Mouse (Mus musculus) MEL (cell line): ENCODE measurements at regions not wholly inside any gene's neighbourhood (a gene's known extent, or its start where the extent isn't known, plus 50 kb on each side); places are given as distances from the start of the nearest gene placed in this dataset.
A peak's percentile ranks its signal among the peaks of the same experiment; 100 is the strongest.

Experiments used
- DNase-seq: peaks from one replicate; pipeline ENCODE4 v3.0.0; 2011; ENCODE audit warnings: low read depth, low spot score
- H3K27ac ChIP-seq: 2 replicates; pipeline ENCODE4 v1.5.1; 2012; ENCODE audit warnings: low read depth, mild to moderate bottlenecking, control low read depth, low read length, moderate library complexity; ENCODE audit not compliant: control insufficient read depth
- H3K27me3 ChIP-seq, 2 experiments: fragments of 150-350 bp in 1 of 2; sonication (generic) in 1 of 2; 2 replicates each; pipeline ENCODE4 v1.6.1; 2012; ENCODE audit warnings: low read length in 2 of 2, mild to moderate bottlenecking in 2 of 2, improper control_type of control experiment in 1 of 2, moderate library complexity in 1 of 2; ENCODE audit not compliant: insufficient read depth in 2 of 2, control insufficient read depth in 1 of 2
- H3K36me3 ChIP-seq, 2 experiments: 2 replicates each; pipeline ENCODE4 v1.6.1; 2012 to 2014; ENCODE audit warnings: low read length in 2 of 2, improper control_type of control experiment in 1 of 2, inconsistent platforms in 1 of 2, mild to moderate bottlenecking in 1 of 2; ENCODE audit not compliant: insufficient read depth in 2 of 2, control insufficient read depth in 1 of 2
- H3K4me1 ChIP-seq, 2 experiments: fragments of 150-350 bp in 1 of 2; sonication (generic) in 1 of 2; 2 replicates each; pipeline ENCODE4 v1.6.1; 2012; ENCODE audit warnings: low read length in 2 of 2, improper control_type of control experiment in 1 of 2, mild to moderate bottlenecking in 1 of 2; ENCODE audit not compliant: insufficient read depth in 2 of 2, control insufficient read depth in 1 of 2
- H3K4me3 ChIP-seq, 2 experiments: fragments of 150-350 bp in 1 of 2; sonication (generic) in 1 of 2; 2 replicates each; pipeline ENCODE4 v1.5.1; 2012; ENCODE audit warnings: low read depth in 2 of 2, low read length in 2 of 2, mild to moderate bottlenecking in 2 of 2, moderate library complexity in 2 of 2, control low read depth in 1 of 2, improper control_type of control experiment in 1 of 2; ENCODE audit not compliant: control insufficient read depth in 1 of 2, insufficient read depth in 1 of 2
- H3K79me2 ChIP-seq: 2 replicates; pipeline ENCODE4 v1.6.1; 2012; ENCODE audit warnings: mild to moderate bottlenecking, low read length, moderate library complexity; ENCODE audit not compliant: control insufficient read depth, poor library complexity, insufficient read depth
- H3K9ac ChIP-seq: 2 replicates; pipeline ENCODE4 v1.6.1; 2012; ENCODE audit warnings: low read depth, mild to moderate bottlenecking, control low read depth, low read length, moderate library complexity; ENCODE audit not compliant: control insufficient read depth, poor library complexity, severe bottlenecking
- H3K9me3 ChIP-seq: fragments of 150-350 bp; sonication (generic); replicated peaks from 2 replicates; pipeline ENCODE4 v1.6.1; 2012; ENCODE audit warnings: mild to moderate bottlenecking, low read length, improper control_type of control experiment, moderate library complexity; ENCODE audit not compliant: insufficient read depth
- BHLHE40 ChIP-seq: IDR thresholded peaks from 2 replicates; pipeline ENCODE4 v1.6.1; 2012; ENCODE audit warnings: low read depth, mild to moderate bottlenecking, inconsistent platforms, low read length, improper control_type of control experiment, borderline replicate concordance
- CHD1 ChIP-seq: IDR thresholded peaks from 2 replicates; pipeline ENCODE4 v1.6.1; 2012; ENCODE audit warnings: low read depth, mild to moderate bottlenecking, inconsistent platforms, low read length, improper control_type of control experiment
- CHD2 ChIP-seq: IDR thresholded peaks from 2 replicates; pipeline ENCODE4 v1.6.1; 2011; ENCODE audit warnings: low read length, improper control_type of control experiment
- CTCF ChIP-seq, 3 experiments: IDR thresholded peaks in 2 of 3; conservative IDR thresholded peaks in 1 of 3; 2 replicates each; pipeline ENCODE4 v1.5.1; 2011 to 2012; ENCODE audit warnings: low read length in 3 of 3, low read depth in 2 of 3, mild to moderate bottlenecking in 2 of 3, improper control_type of control experiment in 1 of 3, inconsistent platforms in 1 of 3, mixed read lengths in 1 of 3, moderate library complexity in 1 of 3; ENCODE audit not compliant: control insufficient read depth in 1 of 3, insufficient read depth in 1 of 3, poor library complexity in 1 of 3, severe bottlenecking in 1 of 3
- E2F4 ChIP-seq: IDR thresholded peaks from 2 replicates; pipeline ENCODE4 v1.6.1; 2011; ENCODE audit warnings: low read depth, low read length, improper control_type of control experiment, borderline replicate concordance
- EP300 ChIP-seq, 2 experiments: IDR thresholded peaks; 2 replicates each; pipeline ENCODE4 v1.6.1; 2011; ENCODE audit warnings: improper control_type of control experiment in 2 of 2, low read length in 2 of 2, low read depth in 1 of 2, mild to moderate bottlenecking in 1 of 2
- GATA1 ChIP-seq: IDR thresholded peaks from 2 replicates; pipeline ENCODE4 v1.6.1; 2011; ENCODE audit warnings: low read depth, low read length, improper control_type of control experiment
- HCFC1 ChIP-seq: IDR thresholded peaks from 2 replicates; pipeline ENCODE4 v1.6.1; 2012; ENCODE audit warnings: low read depth, mild to moderate bottlenecking, inconsistent platforms, low read length, improper control_type of control experiment, moderate library complexity
- JUND ChIP-seq: IDR thresholded peaks from 2 replicates; pipeline ENCODE4 v1.6.1; 2011; ENCODE audit warnings: low read depth, mild to moderate bottlenecking, improper control_type of control experiment, low read length
- MAFK ChIP-seq: IDR thresholded peaks from 2 replicates; pipeline ENCODE4 v1.6.1; 2011; ENCODE audit warnings: low read depth, mild to moderate bottlenecking, low read length, improper control_type of control experiment, borderline replicate concordance
- MAX ChIP-seq: IDR thresholded peaks from 2 replicates; pipeline ENCODE4 v1.6.1; 2011; ENCODE audit warnings: low read length, improper control_type of control experiment
- MAZ ChIP-seq: IDR thresholded peaks from 2 replicates; pipeline ENCODE4 v1.6.1; 2012; ENCODE audit warnings: low read depth, mild to moderate bottlenecking, inconsistent platforms, low read length, improper control_type of control experiment
- MEF2A ChIP-seq: IDR thresholded peaks from 2 replicates; pipeline ENCODE4 v1.6.1; 2014; ENCODE audit warnings: low read depth, mild to moderate bottlenecking, inconsistent platforms, low read length, improper control_type of control experiment; ENCODE audit not compliant: poor library complexity, insufficient replicate concordance, severe bottlenecking; ENCODE audit errors: extremely low read depth
- MXI1 ChIP-seq: IDR thresholded peaks from 2 replicates; pipeline ENCODE4 v1.6.1; 2011; ENCODE audit warnings: mild to moderate bottlenecking, low read depth, low read length, improper control_type of control experiment
- MYB ChIP-seq: IDR thresholded peaks from 2 replicates; pipeline ENCODE4 v1.6.1; 2011; ENCODE audit warnings: mild to moderate bottlenecking, low read depth, low read length, improper control_type of control experiment
- NELFE ChIP-seq: IDR thresholded peaks from 2 replicates; pipeline ENCODE4 v1.6.1; 2011; ENCODE audit warnings: low read depth, low read length, improper control_type of control experiment
- POLR2AphosphoS2 ChIP-seq: IDR thresholded peaks from 2 replicates; pipeline ENCODE4 v1.6.1; 2011; ENCODE audit warnings: low read length, improper control_type of control experiment
- RAD21 ChIP-seq: IDR thresholded peaks from 2 replicates; pipeline ENCODE4 v1.6.1; 2011; ENCODE audit warnings: mild to moderate bottlenecking, low read depth, low read length, improper control_type of control experiment
- SIN3A ChIP-seq: IDR thresholded peaks from 2 replicates; pipeline ENCODE4 v1.6.1; 2012; ENCODE audit warnings: low read length, improper control_type of control experiment, inconsistent platforms
- SMC3 ChIP-seq: IDR thresholded peaks from 2 replicates; pipeline ENCODE4 v1.6.1; 2011; ENCODE audit warnings: low read depth, low read length, improper control_type of control experiment
- TAL1 ChIP-seq: IDR thresholded peaks from 2 replicates; pipeline ENCODE4 v1.6.1; 2012; ENCODE audit warnings: mild to moderate bottlenecking, inconsistent platforms, low read length, moderate library complexity, mixed read lengths
- TBP ChIP-seq: IDR thresholded peaks from 2 replicates; pipeline ENCODE4 v1.8.0; 2011; ENCODE audit warnings: low read depth, low read length, improper control_type of control experiment
- TCF12 ChIP-seq: IDR thresholded peaks from 2 replicates; pipeline ENCODE4 v1.6.1; 2014; ENCODE audit warnings: low read depth, mild to moderate bottlenecking, inconsistent platforms, low read length, improper control_type of control experiment, moderate library complexity
- UBTF ChIP-seq: IDR thresholded peaks from 2 replicates; pipeline ENCODE4 v1.6.1; 2012; ENCODE audit warnings: low read depth, mild to moderate bottlenecking, inconsistent platforms, low read length, improper control_type of control experiment, moderate library complexity, borderline replicate concordance; ENCODE audit not compliant: insufficient read depth
- USF2 ChIP-seq, 2 experiments: IDR thresholded peaks; 2 replicates each; pipeline ENCODE4 v1.6.1; 2011 to 2012; ENCODE audit warnings: improper control_type of control experiment in 2 of 2, low read length in 2 of 2, borderline replicate concordance in 1 of 2, inconsistent platforms in 1 of 2, low read depth in 1 of 2, mild to moderate bottlenecking in 1 of 2; ENCODE audit not compliant: insufficient read depth in 1 of 2
- ZC3H11A ChIP-seq: IDR thresholded peaks from 2 replicates; pipeline ENCODE4 v1.6.1; 2012; ENCODE audit warnings: low read depth, mild to moderate bottlenecking, inconsistent platforms, low read length, improper control_type of control experiment

GRCm38 (mm10) chr11:26961336-26961980, 367.7 kb upstream of the Vrk2 start:
- Histone ChIP-seq H3K36me3 (no peaks in the 10 kb centered on the region; a peak in 1 of 4 replicates), H3K27ac (no peak overlapping the region), H3K9me3 (no peaks in the 10 kb centered on the region), H3K9ac (no peak overlapping the region), H3K79me2 (no peaks in the 10 kb centered on the region), H3K4me1 (peaks cover 0 to 5% of the 10 kb centered on the region in 2 experiments; a peak in 1 of 4 replicates), H3K27me3 (peaks cover 2 to 3% of the 10 kb centered on the region in 2 experiments; a peak in 2 of 4 replicates), H3K4me3 (no peak overlapping the region)
- no peak for TF ChIP-seq CHD1
- 0 out of 2 replicates have a peak, but pooled peaks have one; percentile 25 for TF ChIP-seq JUND
- no peak for TF ChIP-seq SIN3A
- TF ChIP-seq BHLHE40 = peak; percentile 36; the same call in 1 of the 2 replicates
- TF ChIP-seq SMC3 = peak; percentile 88
- TF ChIP-seq ZC3H11A = peak; percentile 86
- TF ChIP-seq POLR2AphosphoS2 = no peak
- no peak for TF ChIP-seq NELFE
- peak; percentile 92 for TF ChIP-seq RAD21
- TF ChIP-seq CTCF (IDR thresholded peaks at IDR 0.05 in 2 of 3, conservative IDR thresholded peaks at IDR 0.05 in 1 of 3; ENCODE audit: control insufficient read depth in 1 of 3, insufficient read depth in 1 of 3, low read depth in 2 of 3, low read length in 3 of 3, poor library complexity in 1 of 3, severe bottlenecking in 1 of 3) = peak; percentile 77 to 99 (median 84)
- no peak for TF ChIP-seq HCFC1
- TF ChIP-seq MAZ = peak; percentile 29; the same call in 1 of the 2 replicates
- peak; percentile 85 for DNase-seq

GRCm38 (mm10) chr11:26956153-26956552, 362.4 kb upstream of the Vrk2 start:
- H3K27me3 ChIP-seq = no peaks in the 10 kb centered on the region; a peak in 1 of 4 replicates
- no peak for DNase-seq
- H3K79me2 ChIP-seq = no peaks in the 10 kb centered on the region
- no peak overlapping the region for H3K9ac ChIP-seq
- no peaks in the 10 kb centered on the region for H3K9me3 ChIP-seq
- H3K4me3 ChIP-seq = no peak overlapping the region
- no peak for TF ChIP-seq MAFK
- no peak for TF ChIP-seq EP300 (IDR thresholded peaks at IDR 0.05; ENCODE audit: low read depth in 1 of 2, low read length in 2 of 2)
- no peak for TF ChIP-seq TCF12
- no peak for TF ChIP-seq MAZ
- no peak overlapping the region for H3K27ac ChIP-seq
- H3K36me3 ChIP-seq = no peaks in the 10 kb centered on the region
- no peaks in the 10 kb centered on the region for H3K4me1 ChIP-seq

DNA sequence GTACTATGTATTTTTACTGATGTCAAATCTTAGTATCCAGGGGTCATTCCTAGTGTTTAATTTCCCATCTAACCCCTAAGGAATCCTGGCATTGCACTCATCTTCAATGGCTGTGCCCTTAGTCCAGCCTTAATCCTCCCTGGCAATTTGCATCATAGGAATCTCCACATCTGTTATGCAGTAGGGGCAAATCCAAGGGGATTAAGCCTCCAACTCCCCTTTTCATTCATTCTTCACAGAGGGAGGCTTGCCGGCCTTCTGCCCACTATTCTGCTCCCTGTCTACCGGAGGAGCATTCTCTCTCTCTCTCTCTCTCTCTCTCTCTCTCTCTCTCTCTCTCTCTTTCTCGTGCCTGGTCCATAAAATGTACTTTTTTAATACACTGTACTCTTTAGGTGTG, 338.0 kb upstream of the Vrk2 start:
- no peaks in the 10 kb centered on the region for H3K9me3 ChIP-seq
- no peak overlapping the region for H3K9ac ChIP-seq
- no peak overlapping the region for H3K4me3 ChIP-seq
- DNase-seq = no peak
- H3K27ac ChIP-seq = no peak overlapping the region
- H3K4me1 ChIP-seq = no peaks in the 10 kb centered on the region
- no peaks in the 10 kb centered on the region for H3K79me2 ChIP-seq
- no peaks in the 10 kb centered on the region for H3K36me3 ChIP-seq
- H3K27me3 ChIP-seq = no peaks in the 10 kb centered on the region
- TF ChIP-seq RAD21 (no peak), CHD2 (no peak), MXI1 (no peak), E2F4 (no peak), MAZ (no peak), MYB (no peak), TBP (no peak), UBTF (no peak), MAX (no peak), TAL1 (no peak), USF2 (IDR thresholded peaks at IDR 0.05; ENCODE audit: borderline replicate concordance in 1 of 2, insufficient read depth in 1 of 2, low read depth in 1 of 2, low read length in 2 of 2) (no peak), MEF2A (no peak), GATA1 (no peak), CTCF (IDR thresholded peaks at IDR 0.05 in 2 of 3, conservative IDR thresholded peaks at IDR 0.05 in 1 of 3; ENCODE audit: control insufficient read depth in 1 of 3, insufficient read depth in 1 of 3, low read depth in 2 of 3, low read length in 3 of 3, poor library complexity in 1 of 3, severe bottlenecking in 1 of 3) (no peak), SMC3 (no peak)
